Mouse (Mus musculus) olfactory bulb, adult 2 months (tissue): ENCODE data around the gene Sim2.

Experiments
- CTCF ChIP-seq: fragments of 200-500 bp; IDR thresholded peaks from 2 replicates; pipeline ENCODE4 v1.5.1; 2012; ENCODE audit warnings: low read depth, mild to moderate bottlenecking, low read length, moderate library complexity; ENCODE audit not compliant: insufficient read depth
- POLR2A ChIP-seq: fragments of 200-500 bp; IDR thresholded peaks from 2 replicates; pipeline ENCODE4 v1.6.1; 2012; ENCODE audit warnings: mild to moderate bottlenecking, low read depth, low read length, moderate library complexity; ENCODE audit not compliant: insufficient read depth

GRCm38 (mm10) chr16:94094251-94095108, 9.7 kb downstream of the Sim2 start:
- TF ChIP-seq POLR2A (no peak), CTCF (no peak)
